Mouse (Mus musculus) intestine, embryonic 14.5 days (tissue): ENCODE results near the gene Slc45a2. TPM values are rescaled to one million over a fixed set of nuclear protein-coding genes. Genes with fewer than 3 reads are reported as not detected.

Source experiments
- ATAC-seq: fragments of 200-750 bp; cut with Nextera tagmentation; replicated peaks from 2 replicates; pipeline ENCODE4 v1.8.0; 2017; ENCODE audit warnings: low read depth, moderate number of reproducible peaks, moderate TSS enrichment, moderate library complexity; ENCODE audit not compliant: low FRiP score, low TSS enrichment
- DNase-seq: peaks from one replicate; pipeline ENCODE4 v3.0.0-alpha.2; 2018; ENCODE audit warnings: low spot score
- H3K27ac ChIP-seq: fragments of 300-500 bp; sonication (generic); 2 replicates; pipeline ENCODE4 v1.5.1; 2014; ENCODE audit warnings: low read depth, mild to moderate bottlenecking, control low read depth
- H3K27me3 ChIP-seq: fragments of 300-500 bp; sonication (generic); replicated peaks from 2 replicates; pipeline ENCODE4 v1.6.1; 2014; ENCODE audit warnings: low read length, control low read depth; ENCODE audit not compliant: control insufficient read depth, insufficient read depth
- H3K36me3 ChIP-seq: fragments of 300-500 bp; sonication (generic); 2 replicates; pipeline ENCODE4 v1.6.1; 2014; ENCODE audit warnings: low read length, control low read depth; ENCODE audit not compliant: control insufficient read depth, insufficient read depth
- H3K4me1 ChIP-seq: fragments of 300-500 bp; sonication (generic); replicated peaks from 2 replicates; pipeline ENCODE4 v1.6.1; 2014; ENCODE audit warnings: low read length, control low read depth, mixed read lengths; ENCODE audit not compliant: control insufficient read depth, insufficient read depth
- H3K4me2 ChIP-seq: fragments of 300-500 bp; sonication (generic); 2 replicates; pipeline ENCODE4 v1.6.1; 2014; ENCODE audit warnings: low read length
- H3K4me3 ChIP-seq: fragments of 300-500 bp; sonication (generic); 2 replicates; pipeline ENCODE4 v1.5.1; 2014; ENCODE audit warnings: low read depth, low read length, control low read depth, mixed read lengths
- H3K9ac ChIP-seq: fragments of 300-500 bp; sonication (generic); 2 replicates; pipeline ENCODE4 v1.6.1; 2014; ENCODE audit warnings: mild to moderate bottlenecking, low read length
- H3K9me3 ChIP-seq: fragments of 300-500 bp; sonication (generic); 2 replicates; pipeline ENCODE4 v1.6.1; 2016; ENCODE audit warnings: low read length, control low read depth; ENCODE audit not compliant: control insufficient read depth
- WGBS: fragments of 180-500 bp; shearing (Covaris S2); extraction: QIAGEN DNeasy Blood & Tissue Kit; methylation state at CpG from one replicate; pipeline ENCODE4 v1.1.7; 2014; 5-methylcytosine and 5-hydroxymethylcytosine counted together
- polyA plus RNA-seq: library from polyadenylated mRNA; unstranded; fragments of >200 nt; fragmentation: Nextera tagmentation; extraction: Ambion mirVana; gene quantifications from 2 replicates; pipeline ENCODE4 v1.2.1, GENCODE M21; 2014

Gene Slc45a2
- polyA plus RNA-seq, 1 experiment from 2014 or later, result not detected

- Histone ChIP-seq H3K4me2 (peak overlapping the region; percentile 61), H3K9me3 (no peaks in the 10 kb centered on the region), H3K4me1 (peaks cover 10% of the 10 kb centered on the region), H3K27me3 (no peaks in the 10 kb centered on the region), H3K4me3 (peak overlapping the region; percentile 42), H3K27ac (peak overlapping the region; percentile 90; the same call in 1 of the 2 replicates), H3K36me3 (no peaks in the 10 kb centered on the region), H3K9ac (no peak overlapping the region)
- 10% methylated on average over 5 of the region's 5 CpGs for whole genome bisulfite sequencing
- DNase-seq (no peak), ATAC-seq (no peak)
Observed at GRCm38 (mm10) chr15:11066299-11066698, 65.8 kb downstream of the Slc45a2 start.

GRCm38 (mm10) chr15:11067891-11068290, 67.4 kb downstream of the Slc45a2 start:
- Histone ChIP-seq H3K9me3 (no peaks in the 10 kb centered on the region), H3K9ac (no peak overlapping the region), H3K4me2 (no peak overlapping the region), H3K27me3 (no peaks in the 10 kb centered on the region), H3K4me1 (peaks cover 10% of the 10 kb centered on the region), H3K36me3 (0 out of 2 replicates have a peak, but pooled peaks cover 6% of the 10 kb centered on the region), H3K4me3 (no peak overlapping the region), H3K27ac (no peak overlapping the region)
- ATAC-seq (no peak), DNase-seq (no peak)
- 86% methylated on average over 7 of the region's 7 CpGs for WGBS

GRCm38 (mm10) chr15:11075726-11076361, 75.3 kb downstream of the Slc45a2 start:
- ATAC-seq (no peak), DNase-seq (no peak)
- Histone ChIP-seq H3K9me3 (no peaks in the 10 kb centered on the region), H3K27ac (no peak overlapping the region), H3K27me3 (no peaks in the 10 kb centered on the region), H3K9ac (no peak overlapping the region), H3K4me1 (no peaks in the 10 kb centered on the region), H3K36me3 (0 out of 2 replicates have a peak, but pooled peaks cover 6% of the 10 kb centered on the region), H3K4me2 (no peak overlapping the region), H3K4me3 (no peak overlapping the region)
- 77% methylated on average over 3 of the region's 3 CpGs for WGBS

Other genes with a start within 250 kb of the Slc45a2 start
- 0.95 and 1.7 TPM in 2 replicates for gene C1qtnf3, start 48.4 kb upstream of the Slc45a2 start, polyA plus RNA-seq
- 21.6 and 22.7 TPM in 2 replicates for gene Amacr, start 19.0 kb upstream of the Slc45a2 start, polyA plus RNA-seq
- not detected in 2 replicates for gene Rxfp3, start 37.3 kb downstream of the Slc45a2 start, polyA plus RNA-seq
- 4.2 and 4.5 TPM in 2 replicates for gene Adamts12, start 64.1 kb downstream of the Slc45a2 start, polyA plus RNA-seq